Mouse (Mus musculus) lung, postnatal 36 days (tissue): ENCODE data around the gene Angpt4.

Experiments used
- DNase-seq: peaks from one replicate; pipeline ENCODE4 v3.0.0; 2022; ENCODE audit warnings: mixed read lengths

Angpt4 gene

DNA sequence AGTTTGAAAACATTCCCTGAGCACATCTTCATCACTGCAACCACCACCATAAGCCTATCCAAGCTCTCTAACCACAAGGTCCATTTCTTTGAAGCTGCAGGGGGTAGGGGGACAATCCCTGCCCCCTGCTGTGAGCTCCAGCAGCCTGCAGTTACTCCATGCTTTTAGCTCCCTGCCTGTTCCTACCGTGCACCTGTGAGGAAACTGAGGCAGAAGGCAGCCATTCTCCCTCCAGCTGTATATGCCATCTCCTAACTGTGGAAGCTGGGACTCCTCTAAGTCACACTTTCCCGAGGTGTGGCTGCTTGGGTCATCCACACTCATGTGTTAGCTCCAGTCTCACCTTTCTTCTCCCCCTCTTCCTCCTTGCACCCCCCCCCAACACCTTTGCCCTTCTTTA is 4.1 kb downstream of the Angpt4 start:
- DNase-seq, result no peak

DNA sequence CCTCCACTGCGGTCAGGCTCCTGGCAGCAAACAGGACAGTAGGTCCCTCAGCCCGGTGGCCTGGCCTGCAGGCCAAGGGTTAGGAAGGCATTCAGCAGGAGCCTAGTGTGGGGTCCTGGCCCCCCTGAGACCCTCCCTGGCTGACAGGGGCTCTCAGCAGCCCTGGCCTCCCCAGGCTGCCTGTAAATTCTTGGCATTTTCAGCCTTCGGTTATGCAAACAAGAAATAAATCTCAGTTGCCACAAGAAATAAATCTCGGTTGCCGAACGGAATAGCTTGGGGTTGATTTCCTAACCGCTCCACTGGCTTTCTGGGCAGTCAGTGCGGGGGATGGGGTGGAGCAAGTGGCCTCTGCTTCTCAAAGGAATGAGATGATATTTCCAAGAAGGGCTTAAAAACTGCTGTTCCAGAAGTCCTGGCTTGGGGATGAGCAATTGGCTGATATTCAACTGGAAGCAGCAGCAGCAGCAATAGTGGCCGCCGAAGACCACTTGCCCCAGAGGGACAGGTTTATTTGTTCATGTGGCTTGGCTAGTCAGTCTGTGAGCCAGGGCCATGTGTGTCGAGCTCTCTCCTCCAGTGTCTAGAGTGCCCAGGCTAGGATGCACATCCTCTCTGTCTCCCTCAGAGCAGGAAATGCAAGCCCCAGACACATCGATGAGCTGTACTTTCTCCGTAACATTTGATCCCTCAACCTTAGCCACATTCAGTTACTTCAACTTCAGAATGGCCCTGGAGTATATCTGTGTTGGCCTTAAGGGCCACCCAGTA is 5.2 kb downstream of the Angpt4 start:
- peak; percentile 49 for DNase-seq

DNA sequence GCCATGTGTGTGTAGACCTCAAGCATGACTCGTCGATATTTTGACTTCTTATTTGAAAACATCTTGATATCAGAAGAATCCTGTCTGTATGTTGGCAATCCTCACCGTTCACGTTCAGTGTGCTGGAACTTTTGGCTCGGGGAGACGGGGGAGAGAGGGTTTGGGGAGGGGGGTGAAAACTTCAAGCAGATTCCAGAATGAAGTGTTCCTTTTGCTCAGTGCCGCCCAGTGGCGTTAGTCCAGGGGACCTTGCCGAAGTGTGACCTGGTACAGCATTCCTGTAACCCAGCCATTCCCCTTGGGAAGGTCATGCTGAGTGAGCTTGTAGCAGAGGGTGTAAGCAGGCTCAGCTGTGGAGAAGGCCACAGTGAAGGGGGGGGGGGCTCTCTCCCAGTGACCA is 8.1 kb downstream of the Angpt4 start:
- DNase-seq, result peak; percentile 25

DNA sequence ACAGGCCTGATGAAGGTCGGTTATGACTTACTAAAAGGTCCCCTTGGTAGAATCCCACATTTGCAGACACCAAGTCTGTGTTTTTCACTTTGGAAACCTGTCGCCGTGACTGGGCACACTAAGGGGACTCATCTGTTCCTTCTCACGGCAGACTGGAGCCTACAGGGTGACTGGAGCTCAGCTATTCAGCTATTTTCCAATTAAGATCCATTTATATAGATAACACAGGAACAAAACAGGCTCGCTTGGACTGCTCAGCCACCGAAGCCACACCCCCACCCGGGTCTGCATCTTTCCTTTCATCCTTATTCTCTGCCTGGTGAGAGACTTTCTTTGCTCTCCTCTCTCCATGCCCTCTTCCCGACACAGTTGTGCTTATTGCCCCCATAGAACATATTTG is 10.1 kb downstream of the Angpt4 start:
- DNase-seq, result no peak

DNA sequence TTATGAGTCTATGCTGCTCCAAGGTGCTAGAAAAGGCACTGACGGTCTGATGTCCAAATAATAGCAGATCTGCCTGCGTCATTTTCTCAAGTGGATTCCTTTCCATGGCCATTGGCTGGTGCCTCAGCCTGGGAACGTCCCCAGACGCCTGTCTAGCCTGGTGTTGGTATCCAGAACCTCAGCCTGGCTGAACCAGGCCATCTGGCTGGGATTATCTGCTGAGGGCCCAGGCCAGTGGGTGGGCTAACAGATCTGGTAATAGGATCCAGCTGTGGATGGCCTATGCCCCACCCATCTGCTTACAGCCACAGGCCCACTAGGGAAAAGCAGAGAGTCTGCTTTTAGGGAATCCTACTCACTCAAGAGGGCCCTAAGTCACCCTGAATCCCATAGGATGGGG is 10.6 kb downstream of the Angpt4 start:
- DNase-seq, result peak; percentile 56

DNA sequence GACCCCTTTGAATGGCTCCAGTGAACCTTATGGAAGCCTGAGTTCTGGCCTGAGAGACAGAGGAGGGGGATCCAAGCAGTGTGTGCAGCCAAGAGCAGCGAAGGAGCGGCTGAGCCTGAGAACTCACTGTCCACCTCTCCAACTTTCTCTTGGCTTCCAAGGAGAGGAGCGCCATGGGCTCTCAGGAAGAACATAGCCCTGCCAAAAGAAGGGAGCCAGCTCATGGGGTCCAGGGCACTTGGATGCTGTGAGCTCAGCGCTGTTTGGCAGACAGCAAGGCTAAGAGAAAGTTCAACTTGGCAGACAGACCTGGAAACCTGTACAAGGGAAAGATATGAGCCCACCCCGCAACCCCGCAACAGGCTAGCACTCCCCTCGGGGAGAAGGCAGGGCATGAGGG is 13.3 kb downstream of the Angpt4 start:
- no peak for DNase-seq

DNA sequence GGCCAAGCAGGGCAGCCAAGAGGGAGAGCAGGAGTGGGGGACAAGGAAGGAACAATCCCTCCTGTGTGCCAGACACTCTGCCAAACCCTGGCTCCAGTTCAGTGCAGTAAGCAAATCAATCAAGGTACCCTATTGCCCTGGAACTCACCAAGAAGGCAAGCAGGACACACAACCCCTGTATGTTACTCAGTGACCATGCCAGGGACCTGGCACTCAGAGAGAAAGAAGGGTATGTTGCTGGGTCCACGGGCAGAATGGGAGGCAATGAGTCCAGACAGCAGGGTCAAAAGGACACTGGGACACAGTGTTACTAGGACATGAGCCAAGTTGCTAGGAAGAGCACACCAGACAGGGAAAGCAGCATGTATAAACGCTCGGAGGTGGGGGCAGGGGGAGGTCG is 14.7 kb downstream of the Angpt4 start:
- no peak for DNase-seq

DNA sequence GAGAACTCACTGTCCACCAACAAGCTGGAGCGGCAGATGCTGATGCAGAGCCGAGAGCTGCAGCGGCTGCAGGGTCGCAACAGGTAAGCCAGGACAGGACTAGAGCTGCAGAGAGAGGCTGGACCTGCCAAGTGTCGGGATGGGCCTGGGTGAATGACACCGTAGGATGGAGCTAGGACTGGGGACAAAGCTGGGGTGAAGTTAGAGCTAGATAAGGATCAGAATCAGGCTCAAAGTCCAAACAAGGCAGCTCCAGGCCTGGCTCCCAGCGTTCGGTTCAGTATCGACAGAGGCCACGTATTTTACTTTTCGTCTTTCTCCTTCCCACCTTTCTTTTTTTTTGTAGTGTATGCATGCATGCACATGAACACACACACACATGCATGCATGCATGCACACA is 16.1 kb downstream of the Angpt4 start:
- DNase-seq, result no peak

DNA sequence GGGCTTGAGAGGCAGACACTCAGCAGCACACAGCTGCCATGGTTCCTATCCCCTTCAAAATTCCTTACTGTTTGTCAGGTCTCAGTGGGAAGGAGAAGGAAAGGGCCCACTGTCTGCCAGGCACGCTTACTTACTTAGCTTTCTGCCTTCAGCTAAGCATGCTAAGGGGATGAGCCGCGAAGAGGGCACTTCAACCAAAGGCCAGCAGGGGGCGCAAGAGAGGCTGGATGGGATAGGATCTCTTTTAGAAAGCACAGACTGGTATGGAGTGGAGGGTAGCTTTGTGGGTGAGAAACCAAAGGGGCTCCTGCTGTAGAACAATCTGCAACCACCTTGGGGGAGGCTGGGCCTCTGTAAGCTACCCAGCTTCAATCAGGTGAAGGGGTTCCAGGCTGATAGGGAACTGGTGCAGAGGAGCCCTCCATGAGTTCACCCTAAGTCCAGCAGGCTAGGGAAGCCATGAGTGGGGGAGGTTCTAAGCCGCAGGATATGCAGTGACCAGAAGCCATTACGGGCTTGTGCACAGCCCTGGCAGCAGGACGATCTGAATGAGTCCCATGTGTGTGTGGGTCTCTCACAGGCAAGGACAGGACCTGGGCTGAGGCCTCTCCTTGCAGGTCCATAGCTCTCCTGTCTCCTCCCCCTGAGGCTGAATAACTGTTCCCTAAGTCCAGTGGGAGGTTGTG is 19.5 kb downstream of the Angpt4 start:
- DNase-seq, result peak; percentile 91

DNA sequence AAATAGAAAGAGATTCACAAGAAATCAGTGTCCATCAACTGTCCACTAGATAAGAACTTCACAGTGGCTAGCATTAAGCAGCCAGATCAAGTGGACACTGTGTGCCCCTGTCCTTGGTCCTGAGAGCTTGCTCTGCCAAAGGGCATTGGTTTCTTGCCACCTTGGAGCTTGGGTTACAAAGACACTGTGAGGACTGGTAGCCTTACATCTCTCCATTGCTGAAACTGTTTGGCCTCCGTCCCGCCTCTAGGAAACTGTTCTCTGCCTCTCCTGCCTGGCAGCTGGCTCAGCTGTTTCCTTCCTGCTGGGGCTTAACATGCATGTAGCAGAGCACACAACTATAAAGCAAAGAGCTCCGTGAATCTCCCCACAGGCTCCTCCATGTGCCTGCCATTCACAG is 26.9 kb downstream of the Angpt4 start:
- peak; percentile 44 for DNase-seq

DNA sequence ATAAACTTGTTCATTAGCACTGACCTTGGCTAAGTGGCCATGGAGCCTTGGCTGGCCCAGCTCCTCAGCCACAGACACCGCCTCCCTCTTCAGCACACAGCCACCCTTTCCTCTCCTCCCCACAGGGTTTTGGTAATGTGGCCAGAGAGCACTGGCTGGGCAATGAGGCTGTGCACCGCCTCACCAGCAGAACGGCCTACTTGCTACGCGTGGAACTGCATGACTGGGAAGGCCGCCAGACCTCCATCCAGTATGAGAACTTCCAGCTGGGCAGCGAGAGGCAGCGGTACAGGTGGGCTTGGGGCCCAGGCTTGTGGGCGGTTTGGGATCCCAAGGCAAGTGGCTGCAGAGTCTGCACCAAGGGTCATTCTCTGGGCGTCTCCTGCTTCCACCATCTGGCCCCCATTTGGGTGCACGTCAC is 27.8 kb downstream of the Angpt4 start:
- peak; percentile 55 for DNase-seq

DNA sequence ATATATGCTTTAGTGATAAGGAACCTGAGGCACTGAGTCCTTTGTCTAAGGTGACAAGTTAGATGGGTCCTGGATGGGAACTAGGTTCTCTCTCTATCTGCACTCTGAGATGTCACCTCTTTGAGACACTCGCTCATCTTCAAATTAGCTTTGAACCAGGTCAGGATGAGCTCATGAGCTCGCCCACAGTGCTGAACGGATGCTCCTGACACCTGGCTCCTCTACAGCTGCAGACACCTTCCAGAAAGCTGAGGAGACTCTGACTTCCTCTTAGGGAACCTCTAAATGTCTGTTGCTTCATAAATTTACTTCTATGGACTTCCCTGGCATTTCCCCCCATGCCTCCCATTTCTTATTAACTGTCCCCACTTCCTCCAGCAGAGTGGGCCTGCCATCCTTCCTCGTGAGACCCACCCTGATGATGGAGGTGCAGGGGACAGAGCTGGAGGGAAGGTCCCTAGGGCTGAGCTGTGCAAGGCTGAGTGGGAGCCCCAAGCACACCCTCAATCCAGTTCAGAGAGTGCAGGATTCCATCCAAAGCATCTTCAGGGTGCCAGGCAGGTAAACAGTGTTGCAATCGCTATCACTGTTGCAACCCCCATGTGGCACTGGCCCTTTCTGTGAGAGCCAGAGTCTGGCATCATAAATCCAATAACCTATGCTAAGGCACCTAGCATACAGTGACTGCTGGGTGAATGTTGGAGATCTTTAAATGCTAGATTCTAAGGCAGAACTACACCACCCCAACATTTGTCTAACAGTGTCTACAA is 28.8 kb downstream of the Angpt4 start:
- peak; percentile 33 for DNase-seq

DNA sequence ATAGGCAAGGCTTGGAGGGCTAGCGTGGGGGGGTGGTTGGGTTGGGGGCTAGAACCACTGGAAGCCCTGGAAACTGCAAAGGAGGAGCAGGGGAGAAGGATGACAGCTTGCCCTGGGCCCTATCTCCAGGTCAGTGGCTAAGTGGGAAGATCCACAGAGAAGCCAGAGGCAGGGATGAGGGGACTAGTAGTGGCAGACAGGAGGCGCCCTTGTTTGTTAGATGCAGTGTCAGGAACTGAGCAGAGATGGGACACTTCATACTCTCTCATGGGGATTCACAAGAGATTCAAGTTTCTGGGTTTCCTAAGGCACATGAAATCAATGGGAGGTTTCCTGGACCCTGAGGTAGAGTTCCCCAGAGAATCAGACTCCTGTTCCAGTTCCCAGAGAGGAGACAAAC is 30.3 kb downstream of the Angpt4 start:
- DNase-seq, result peak; percentile 80

DNA sequence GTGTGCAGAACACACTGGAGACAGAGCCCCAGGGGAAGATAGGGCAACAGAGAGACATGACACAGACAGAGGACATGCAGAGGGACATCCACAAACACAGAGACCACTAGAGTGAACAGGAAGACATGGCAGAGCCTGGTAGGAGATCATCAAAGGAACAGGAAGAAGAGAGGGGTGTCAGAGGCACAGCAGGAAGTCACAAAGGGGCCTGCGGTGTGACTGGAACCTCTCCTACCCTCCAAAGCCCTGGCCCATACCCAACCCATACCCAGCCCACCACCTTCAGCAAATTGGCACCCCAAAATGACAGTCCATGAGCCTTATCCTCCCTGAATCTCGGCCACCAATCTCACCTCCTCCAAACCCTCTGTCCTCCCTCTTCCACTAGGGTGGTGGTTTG is 33.1 kb downstream of the Angpt4 start:
- no peak for DNase-seq

DNA sequence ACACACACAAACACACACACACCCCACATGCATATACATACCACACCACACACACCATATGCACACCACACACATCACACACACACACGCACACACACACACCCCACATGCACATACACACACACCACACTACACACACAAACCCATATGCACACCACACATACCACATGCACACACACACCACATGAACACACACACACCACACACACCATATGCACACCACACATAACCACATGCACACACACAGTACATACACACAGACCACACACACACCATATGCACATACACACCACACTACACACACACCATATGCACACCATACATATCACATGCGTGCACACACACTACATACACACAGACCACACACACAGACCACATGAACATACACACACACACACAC is 36.6 kb downstream of the Angpt4 start:
- DNase-seq, result no peak

DNA sequence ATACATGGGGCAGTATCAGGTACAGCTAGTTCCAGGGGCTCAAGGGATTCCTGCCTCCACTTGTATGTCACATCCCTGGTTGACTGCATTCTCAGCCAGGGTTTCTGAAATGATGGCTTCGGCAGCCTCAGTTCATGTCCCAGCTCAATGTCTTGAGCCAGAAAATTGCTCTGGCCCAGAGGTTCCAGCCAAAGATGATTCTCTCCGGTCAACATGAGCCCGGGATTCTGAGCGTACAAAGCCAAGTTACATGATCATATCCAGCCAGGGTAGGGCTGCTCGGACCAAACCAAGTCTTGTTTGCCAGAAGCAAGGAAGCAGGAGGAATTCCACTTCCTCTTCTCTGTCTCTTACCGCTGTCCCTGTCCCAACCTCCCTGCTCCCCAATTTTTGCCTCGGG is 37.3 kb downstream of the Angpt4 start:
- DNase-seq, result no peak

DNA sequence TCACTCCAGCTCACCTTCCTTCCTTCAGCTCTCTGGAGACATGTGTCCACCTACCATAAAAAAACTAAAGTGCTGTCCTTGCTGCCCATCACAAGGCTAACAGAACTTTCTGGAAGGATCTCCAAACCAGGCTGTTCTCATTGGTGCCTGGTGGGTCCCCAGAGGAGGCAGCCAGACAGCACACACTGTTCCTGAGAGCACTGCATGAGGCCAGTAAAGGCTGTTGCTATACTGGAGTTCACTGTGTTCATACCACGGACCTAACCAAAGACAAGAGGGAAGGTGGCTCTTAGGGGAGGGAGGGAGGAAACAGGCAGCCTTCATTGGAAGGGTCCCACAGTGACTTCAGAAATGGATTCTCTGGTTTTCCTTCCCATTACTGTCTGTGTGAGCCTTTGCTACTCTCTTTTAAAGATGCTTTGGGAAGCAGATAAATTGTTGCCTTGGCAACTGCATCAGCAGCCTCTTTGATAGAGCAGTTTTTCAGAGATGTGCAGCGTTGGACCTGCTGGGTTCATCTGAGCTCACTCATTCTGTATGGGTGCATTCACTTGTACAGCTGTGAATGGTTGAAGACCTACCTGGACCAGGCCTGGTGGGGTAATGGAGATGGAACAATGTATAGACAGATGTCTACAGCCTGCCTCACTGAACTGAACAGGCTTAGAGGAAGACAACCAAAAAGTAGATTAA is 38.2 kb downstream of the Angpt4 start:
- DNase-seq, result no peak

DNA sequence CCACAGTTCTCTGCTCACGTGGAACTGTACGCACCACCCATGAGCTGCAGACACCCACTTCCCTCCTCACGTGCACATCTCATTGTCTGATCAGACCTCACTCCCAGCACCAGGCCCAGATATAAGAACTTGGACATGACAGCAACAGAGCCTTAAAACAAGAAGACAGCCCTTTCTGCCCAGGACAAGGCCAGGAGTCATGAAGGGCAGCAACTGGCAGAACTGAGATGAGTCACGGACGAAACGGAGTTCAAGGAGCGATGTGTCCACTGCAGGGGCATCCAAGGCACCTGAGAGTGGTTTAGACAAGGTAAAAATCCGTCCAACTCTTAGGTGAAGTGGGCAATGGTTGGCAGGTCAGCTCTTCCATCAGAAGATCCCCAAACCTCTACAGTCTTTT is 42.7 kb downstream of the Angpt4 start:
- DNase-seq, result no peak

DNA sequence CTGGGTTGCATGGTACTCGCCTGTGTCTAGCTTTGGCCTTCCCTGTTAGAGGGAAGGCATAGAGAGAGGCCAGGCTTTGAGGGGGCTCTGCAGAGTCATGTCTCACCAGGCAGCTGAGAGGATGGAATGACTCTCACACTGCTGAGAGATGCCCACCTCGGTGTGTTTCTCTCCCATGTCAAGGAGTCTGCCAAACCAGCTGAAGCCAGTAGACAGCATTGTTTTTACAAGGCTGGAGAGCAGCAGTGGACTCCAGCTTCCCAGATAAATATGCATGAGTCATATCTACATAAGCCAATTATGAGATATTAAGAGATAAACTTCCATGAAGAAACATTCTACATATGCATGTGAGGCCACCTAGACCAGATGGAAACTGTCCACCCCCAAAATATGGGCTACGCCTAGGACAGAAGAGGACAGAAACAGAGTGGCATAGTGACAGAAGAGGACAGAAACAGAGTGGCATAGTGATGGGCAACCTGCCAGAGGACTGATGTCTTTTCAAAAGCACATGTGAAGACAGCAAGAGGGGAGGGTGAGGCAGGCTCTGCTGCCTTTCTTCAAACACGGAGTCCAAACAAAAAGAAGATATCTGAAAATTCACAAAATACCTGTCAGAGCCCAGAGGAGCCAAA is 45.6 kb downstream of the Angpt4 start:
- DNase-seq, result no peak

DNA sequence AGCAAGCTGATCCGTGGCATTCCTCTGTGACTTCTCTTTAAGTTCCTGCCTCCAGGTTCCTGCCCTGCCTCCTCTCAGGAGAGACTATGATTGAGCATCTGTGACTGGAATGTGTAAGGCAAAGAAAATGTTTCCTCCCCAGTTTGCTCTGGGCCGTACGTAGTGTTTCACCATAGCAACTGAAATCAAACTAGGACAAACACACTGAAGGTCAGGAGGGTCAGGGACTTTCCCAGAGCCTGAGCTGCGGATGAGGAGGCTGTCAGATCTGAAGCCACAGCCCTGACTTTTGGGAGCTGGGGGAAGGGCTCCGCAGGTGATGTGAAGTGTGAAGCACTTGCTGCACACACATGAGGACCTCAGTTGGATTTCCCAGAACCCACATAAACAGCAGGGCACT is 48.3 kb downstream of the Angpt4 start:
- DNase-seq, result peak; percentile 80

DNA sequence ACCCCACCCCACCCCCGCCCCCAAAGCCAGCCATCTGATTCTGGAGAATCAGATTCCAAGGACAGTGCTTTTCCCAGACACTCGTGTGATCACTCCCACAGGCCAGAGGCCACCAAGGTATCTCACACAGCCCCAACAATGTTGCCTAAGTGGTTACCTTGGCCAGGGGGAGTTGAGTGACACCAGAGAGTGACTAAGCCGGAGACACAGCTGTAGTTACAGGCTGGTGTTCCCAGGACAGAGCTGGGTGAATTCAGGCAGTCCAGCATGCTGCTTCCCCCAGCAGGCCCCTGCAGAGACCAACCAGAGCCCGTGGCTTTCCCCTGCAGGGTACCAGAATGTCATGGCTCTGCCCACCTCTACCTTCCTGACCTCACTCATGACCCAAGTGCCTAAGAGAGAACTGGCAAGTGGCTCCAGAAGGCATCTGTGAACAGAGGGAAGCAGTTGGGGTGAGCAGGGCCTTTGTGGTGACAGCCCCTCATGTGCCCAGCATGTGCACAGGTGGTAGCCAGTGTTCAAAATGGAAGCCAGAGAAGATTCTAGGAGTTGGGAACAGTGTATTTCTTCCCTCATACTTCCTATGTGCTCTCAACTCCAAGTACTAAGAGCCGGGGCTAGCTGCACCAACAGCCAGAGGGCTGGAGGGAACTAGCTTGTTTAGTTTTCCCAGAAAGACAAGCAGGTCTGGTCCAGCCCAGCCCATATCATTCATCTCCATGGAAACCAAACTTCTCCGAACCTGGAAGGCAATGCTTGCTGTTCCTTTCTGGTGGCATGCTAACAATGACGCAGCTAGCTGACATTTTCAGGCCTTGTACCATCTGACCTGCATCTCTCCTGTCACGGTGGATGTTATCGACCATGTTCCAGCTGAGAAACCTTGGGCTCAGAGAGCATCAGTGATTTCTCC is 50.5 kb downstream of the Angpt4 start:
- DNase-seq, result peak; percentile 39

DNA sequence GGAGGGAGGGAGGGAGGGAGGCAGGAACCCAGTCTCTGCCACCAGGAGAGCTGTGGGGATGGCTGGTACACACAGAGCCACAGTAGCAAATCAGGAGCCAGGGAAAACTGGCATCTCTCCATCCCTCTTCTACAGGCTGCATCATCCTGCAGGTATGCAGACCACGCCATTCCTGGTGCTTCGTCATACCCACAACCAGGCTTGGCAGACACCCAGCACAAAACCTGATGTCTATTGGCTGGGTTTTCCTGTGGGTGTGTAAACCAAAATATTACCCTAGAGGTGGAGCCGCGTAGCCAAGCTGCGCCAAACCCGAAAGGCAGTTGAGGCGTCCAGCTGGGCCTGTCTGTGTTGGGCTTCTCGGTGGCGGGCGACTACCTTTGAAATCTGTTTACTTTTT is 51.5 kb downstream of the Angpt4 start:
- peak; percentile 95 for DNase-seq
